Mouse (Mus musculus): ENCODE results near the gene Pgghg. TPM values are rescaled to one million over a fixed set of nuclear protein-coding genes. Genes with fewer than 3 reads are reported as not detected.

The Pgghg gene
- polyA plus RNA-seq, 1 experiment, result 11.6 TPM

DNA sequence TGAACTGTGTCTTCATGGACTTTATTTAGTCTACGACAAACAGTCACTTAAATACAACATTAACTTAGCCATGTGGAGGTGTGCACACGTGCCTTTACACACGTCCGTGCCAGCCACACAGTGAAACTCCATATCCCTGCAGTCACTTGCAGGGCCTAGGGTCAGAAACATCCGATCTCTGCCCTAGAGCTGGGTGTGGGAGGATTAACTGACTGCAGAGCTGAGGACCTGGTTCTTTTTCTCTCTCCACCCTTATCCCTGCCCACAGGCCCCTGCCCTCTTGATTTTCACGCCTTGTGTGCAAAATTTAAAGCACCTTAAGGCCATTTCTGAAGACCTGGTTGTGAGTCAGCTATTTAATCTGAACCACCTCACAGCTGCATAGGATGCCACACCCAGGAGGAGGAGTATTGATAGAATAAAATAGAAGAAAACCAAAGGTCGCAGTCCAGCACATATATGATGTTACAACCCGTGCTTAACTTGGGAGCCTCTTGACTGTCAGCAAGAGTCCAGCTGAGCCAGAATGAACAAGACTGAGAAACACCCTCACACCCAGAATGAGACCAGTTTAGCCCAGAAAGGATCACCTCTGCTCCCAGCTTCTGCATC, 20.7 kb upstream of the Pgghg start, which contains the start of gene Nlrp6:
Gene Nlrp6 (plus strand): TSS at position 485 of the 612 bp plus-strand sequence.
- H3ac ChIP-seq (ENCODE audit: control insufficient read depth, insufficient read length), result no peak within 1 kb of the TSS
- no peaks in the 10 kb centered on the region for H3K79me2 ChIP-seq (ENCODE audit: control insufficient read depth, insufficient read depth)
- H3K27me3 ChIP-seq (ENCODE audit: control insufficient read depth, insufficient read depth, insufficient read length), result peaks cover 48% of the 10 kb centered on the region
- TF ChIP-seq REST (IDR thresholded peaks at IDR 0.05; ENCODE audit: insufficient read depth, insufficient read length), result no peak
- no peak for TF ChIP-seq SRF (IDR thresholded peaks at IDR 0.05; ENCODE audit: control insufficient read depth, insufficient read length, low read depth)
- no peak for TF ChIP-seq TCF3 (IDR thresholded peaks at IDR 0.05; ENCODE audit: insufficient read length, low read depth)
- no peak for TF ChIP-seq POLR2AphosphoS2 (IDR thresholded peaks at IDR 0.05; ENCODE audit: insufficient read length, low read depth)
- TF ChIP-seq TCF12 (IDR thresholded peaks at IDR 0.05; ENCODE audit: insufficient read depth, poor library complexity, severe bottlenecking), result no peak
- TF ChIP-seq MAX (IDR thresholded peaks at IDR 0.05; ENCODE audit: low read depth), result no peak
- no peak for TF ChIP-seq CEBPB (IDR thresholded peaks at IDR 0.05; ENCODE audit: insufficient read depth, poor library complexity, severe bottlenecking)
- H3K4me2 ChIP-seq (ENCODE audit: low read depth), result no peak within 1 kb of the TSS
- H3K4me3 ChIP-seq, result no peak within 1 kb of the TSS
- no peaks in the 10 kb centered on the region for H3K36me3 ChIP-seq (ENCODE audit: control insufficient read depth, insufficient read depth)

DNA sequence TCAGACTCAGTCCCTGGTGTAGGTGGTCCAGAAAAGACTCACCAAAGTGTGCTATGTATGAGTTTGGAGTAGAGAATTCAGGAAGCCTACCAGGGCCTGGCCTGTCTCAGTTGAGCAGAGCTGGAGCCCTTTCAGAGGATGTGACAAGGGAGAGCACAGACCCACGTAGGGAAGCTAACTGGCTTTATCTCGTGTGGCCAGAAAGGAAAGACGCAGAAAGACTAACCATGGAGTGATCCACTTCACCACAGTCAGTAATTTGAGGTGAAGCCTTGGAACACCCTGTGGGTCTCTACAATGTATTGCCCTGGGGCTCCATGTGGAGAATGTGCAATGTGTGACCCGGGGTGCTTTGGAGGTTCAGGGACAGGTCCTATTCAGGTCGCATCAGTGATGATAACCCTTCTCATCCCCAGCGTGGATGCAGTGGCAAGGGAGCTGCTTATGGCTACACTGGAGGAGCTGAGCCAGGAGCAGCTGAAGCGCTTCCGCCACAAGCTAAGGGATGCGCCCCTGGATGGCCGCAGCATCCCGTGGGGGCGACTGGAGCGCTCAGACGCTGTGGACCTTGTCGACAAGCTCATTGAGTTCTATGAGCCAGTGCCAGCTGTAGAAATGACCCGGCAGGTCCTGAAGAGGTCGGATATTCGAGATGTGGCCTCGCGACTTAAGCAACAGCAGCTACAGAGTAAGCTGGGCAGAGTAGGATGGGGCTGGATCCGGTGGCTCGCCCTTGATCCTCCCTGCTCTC, 19.8 kb upstream of the Pgghg start:
- TF ChIP-seq MYOD1 (IDR thresholded peaks at IDR 0.05; ENCODE audit: control insufficient read depth in 1 of 3, insufficient read length in 2 of 3, low read depth in 2 of 3) (no peak), SRF (IDR thresholded peaks at IDR 0.05; ENCODE audit: control insufficient read depth, insufficient read length, low read depth) (no peak), REST (IDR thresholded peaks at IDR 0.05; ENCODE audit: insufficient read depth, insufficient read length) (no peak), TCF12 (IDR thresholded peaks at IDR 0.05; ENCODE audit: insufficient read depth, poor library complexity, severe bottlenecking) (no peak), POLR2A (IDR thresholded peaks at IDR 0.05; ENCODE audit: insufficient read length, low read depth) (no peak), POLR2AphosphoS2 (IDR thresholded peaks at IDR 0.05; ENCODE audit: insufficient read length, low read depth) (no peak)
- no peaks in the 10 kb centered on the region for H3K79me2 ChIP-seq (ENCODE audit: control insufficient read depth, insufficient read depth)
- no peak overlapping the region for H3K4me3 ChIP-seq
- no peak overlapping the region for H3K4me2 ChIP-seq (ENCODE audit: low read depth)
- no peaks in the 10 kb centered on the region for H3K36me3 ChIP-seq (ENCODE audit: control insufficient read depth, insufficient read depth)
- H3K27me3 ChIP-seq (ENCODE audit: control insufficient read depth, insufficient read depth, insufficient read length), result peaks cover 48% of the 10 kb centered on the region
- no peak overlapping the region for H3ac ChIP-seq (ENCODE audit: control insufficient read depth, insufficient read length)

DNA sequence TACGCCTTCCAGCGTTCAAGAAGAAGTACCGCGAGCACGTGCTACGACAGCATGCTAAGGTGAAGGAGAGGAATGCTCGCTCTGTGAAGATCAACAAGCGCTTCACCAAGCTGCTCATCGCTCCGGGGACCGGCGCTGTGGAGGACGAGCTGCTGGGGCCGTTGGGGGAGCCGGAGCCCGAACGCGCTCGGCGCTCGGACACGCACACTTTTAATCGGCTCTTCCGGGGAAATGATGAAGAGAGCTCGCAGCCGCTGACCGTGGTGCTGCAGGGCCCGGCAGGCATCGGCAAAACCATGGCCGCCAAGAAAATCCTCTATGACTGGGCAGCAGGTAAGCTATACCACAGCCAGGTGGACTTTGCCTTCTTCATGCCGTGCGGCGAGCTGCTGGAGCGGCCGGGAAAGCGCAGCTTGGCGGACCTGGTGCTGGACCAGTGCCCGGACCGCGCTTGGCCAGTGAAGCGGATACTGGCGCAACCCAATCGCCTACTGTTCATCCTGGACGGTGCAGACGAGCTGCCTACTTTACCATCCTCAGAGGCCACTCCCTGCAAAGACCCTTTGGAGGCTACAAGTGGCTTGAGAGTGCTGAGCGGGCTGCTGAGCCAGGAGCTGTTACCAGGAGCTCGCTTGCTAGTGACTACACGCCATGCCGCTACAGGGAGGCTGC, 18.7 kb upstream of the Pgghg start:
- peaks cover 48% of the 10 kb centered on the region for H3K27me3 ChIP-seq (ENCODE audit: control insufficient read depth, insufficient read depth, insufficient read length)
- H3K4me2 ChIP-seq (ENCODE audit: low read depth), result no peak overlapping the region
- H3K79me2 ChIP-seq (ENCODE audit: control insufficient read depth, insufficient read depth), result no peaks in the 10 kb centered on the region
- no peak overlapping the region for H3ac ChIP-seq (ENCODE audit: control insufficient read depth, insufficient read length)
- no peak overlapping the region for H3K4me3 ChIP-seq
- H3K36me3 ChIP-seq (ENCODE audit: control insufficient read depth, insufficient read depth), result no peaks in the 10 kb centered on the region
- TF ChIP-seq MYOG (IDR thresholded peaks at IDR 0.05; ENCODE audit: control insufficient read depth in 1 of 3, insufficient read depth in 1 of 3, insufficient read length in 2 of 3, low read depth in 2 of 3), result no peak
- TF ChIP-seq POLR2AphosphoS2 (IDR thresholded peaks at IDR 0.05; ENCODE audit: insufficient read length, low read depth), result no peak
- TF ChIP-seq REST (IDR thresholded peaks at IDR 0.05; ENCODE audit: insufficient read depth, insufficient read length), result peak; percentile 68

DNA sequence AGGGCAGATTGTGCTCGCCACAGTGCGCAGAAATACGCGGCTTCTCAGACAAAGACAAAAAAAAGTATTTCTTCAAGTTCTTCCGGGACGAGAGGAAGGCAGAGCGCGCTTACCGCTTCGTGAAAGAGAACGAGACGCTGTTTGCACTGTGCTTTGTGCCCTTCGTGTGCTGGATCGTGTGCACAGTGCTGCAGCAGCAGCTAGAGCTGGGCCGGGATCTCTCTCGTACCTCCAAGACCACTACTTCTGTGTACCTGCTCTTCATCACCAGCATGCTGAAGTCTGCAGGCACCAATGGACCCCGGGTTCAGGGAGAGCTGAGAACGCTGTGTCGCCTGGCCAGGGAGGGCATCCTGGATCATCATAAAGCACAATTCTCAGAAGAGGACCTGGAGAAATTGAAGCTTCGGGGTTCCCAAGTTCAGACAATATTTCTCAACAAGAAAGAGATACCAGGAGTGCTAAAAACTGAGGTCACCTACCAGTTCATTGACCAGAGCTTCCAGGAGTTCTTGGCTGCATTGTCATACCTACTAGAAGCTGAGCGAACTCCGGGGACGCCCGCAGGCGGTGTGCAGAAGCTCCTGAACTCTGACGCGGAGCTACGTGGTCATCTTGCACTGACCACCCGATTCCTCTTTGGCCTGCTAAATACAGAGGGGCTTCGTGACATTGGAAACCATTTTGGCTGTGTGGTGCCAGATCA, 18.0 kb upstream of the Pgghg start:
- Histone ChIP-seq H3K36me3 (ENCODE audit: control insufficient read depth, insufficient read depth) (no peaks in the 10 kb centered on the region), H3K27me3 (ENCODE audit: control insufficient read depth, insufficient read depth, insufficient read length) (peaks cover 48% of the 10 kb centered on the region), H3K4me3 (no peak overlapping the region), H3ac (ENCODE audit: control insufficient read depth, insufficient read length) (no peak overlapping the region), H3K79me2 (ENCODE audit: control insufficient read depth, insufficient read depth) (no peaks in the 10 kb centered on the region), H3K4me2 (ENCODE audit: low read depth) (no peak overlapping the region)
- TF ChIP-seq USF1 (IDR thresholded peaks at IDR 0.05; ENCODE audit: low read depth), result no peak
- no peak for TF ChIP-seq POLR2A (IDR thresholded peaks at IDR 0.05; ENCODE audit: insufficient read length, low read depth)
- TF ChIP-seq CEBPB (IDR thresholded peaks at IDR 0.05; ENCODE audit: insufficient read depth, poor library complexity, severe bottlenecking), result no peak
- TF ChIP-seq POLR2AphosphoS2 (IDR thresholded peaks at IDR 0.05; ENCODE audit: insufficient read length, low read depth), result no peak
- TF ChIP-seq MAX (IDR thresholded peaks at IDR 0.05; ENCODE audit: low read depth), result no peak
- TF ChIP-seq MYOD1 (IDR thresholded peaks at IDR 0.05; ENCODE audit: control insufficient read depth in 1 of 3, insufficient read length in 2 of 3, low read depth in 2 of 3), result no peak
- no peak for TF ChIP-seq MYOG (IDR thresholded peaks at IDR 0.05; ENCODE audit: control insufficient read depth in 1 of 3, insufficient read depth in 1 of 3, insufficient read length in 2 of 3, low read depth in 2 of 3)
- TF ChIP-seq REST (IDR thresholded peaks at IDR 0.05; ENCODE audit: insufficient read depth, insufficient read length), result no peak
- no peak for TF ChIP-seq SRF (IDR thresholded peaks at IDR 0.05; ENCODE audit: control insufficient read depth, insufficient read length, low read depth)
- TF ChIP-seq TCF3 (IDR thresholded peaks at IDR 0.05; ENCODE audit: insufficient read length, low read depth), result no peak
- TF ChIP-seq E2F4 (IDR thresholded peaks at IDR 0.05; ENCODE audit: insufficient read depth), result no peak
- TF ChIP-seq TCF12 (IDR thresholded peaks at IDR 0.05; ENCODE audit: insufficient read depth, poor library complexity, severe bottlenecking), result no peak
